Mouse (Mus musculus) right cerebral cortex, postnatal 36 days (tissue): ENCODE results near the gene Adgrl1.

Experiments used
- DNase-seq, 2 experiments: peaks; one replicate each; pipeline ENCODE4 v3.0.0; 2022; ENCODE audit warnings: low spot score in 2 of 2, mixed read lengths in 1 of 2

Gene Adgrl1

DNA sequence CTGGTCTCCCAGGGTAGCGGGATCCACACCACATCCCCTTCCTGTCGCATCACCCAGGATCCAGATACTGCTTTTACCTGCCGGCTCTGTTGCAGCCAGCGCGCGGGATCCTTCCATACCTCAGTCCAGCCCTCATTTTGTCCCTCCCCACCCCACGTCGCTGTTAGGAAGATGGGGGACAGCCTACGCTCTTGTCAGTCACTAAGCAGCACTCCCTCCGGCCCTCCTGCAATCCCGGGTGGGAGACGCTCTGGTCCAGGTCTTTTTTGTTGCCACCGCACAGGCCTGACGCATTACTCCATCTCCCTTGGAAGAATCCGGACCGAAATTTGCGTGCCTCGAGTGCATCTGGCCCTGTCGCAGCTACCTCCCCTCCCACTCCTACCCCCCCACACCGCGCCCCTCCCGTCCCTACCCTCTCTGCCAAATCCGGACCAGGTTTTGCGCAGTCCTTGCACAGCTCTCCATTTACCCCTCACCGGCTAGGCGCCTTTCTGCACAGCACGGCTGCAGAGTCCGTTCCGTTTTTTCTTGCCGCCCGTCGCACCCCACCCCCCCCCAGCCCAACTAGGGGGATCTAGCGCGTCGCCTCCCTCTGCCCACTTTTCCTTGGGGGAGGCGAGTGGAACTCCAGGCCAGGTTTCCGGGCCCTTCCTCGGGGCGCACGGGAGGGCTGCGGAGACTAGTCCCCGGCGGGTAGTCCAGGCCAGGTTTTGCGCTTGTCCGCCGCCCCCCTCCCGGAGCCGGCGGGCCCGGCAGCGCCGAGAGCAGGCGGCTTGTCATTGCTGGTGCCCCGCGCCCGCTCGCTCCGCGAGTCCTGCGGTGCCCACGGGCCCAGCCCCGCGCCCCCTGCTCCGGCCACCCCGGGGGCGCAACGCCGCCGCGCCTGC, at the start of gene Adgrl1:
Gene Adgrl1 (plus strand): TSS at position 743 of the 890 bp plus-strand sequence.
- peak; percentile 96 to 97 for DNase-seq

DNA sequence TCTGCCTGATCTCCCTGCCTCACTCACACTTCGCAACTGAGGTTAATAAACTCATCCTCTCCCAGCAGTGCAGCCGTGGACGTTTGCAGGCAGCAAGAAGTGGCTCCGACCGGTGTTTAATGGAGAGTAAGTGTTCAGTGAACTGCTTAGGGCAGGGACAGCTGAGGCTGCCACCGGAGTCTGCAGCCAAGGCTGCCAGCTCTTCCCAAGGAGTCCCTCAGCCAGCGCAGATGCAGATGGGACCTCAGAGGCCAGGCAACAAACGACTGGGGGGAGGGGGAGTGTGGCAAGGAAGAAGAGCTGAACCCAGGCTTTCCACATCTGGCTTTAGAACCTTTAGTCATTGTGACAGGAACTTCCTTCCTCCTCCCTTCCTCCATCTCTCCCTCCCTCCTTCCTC, 47.6 kb upstream of the Adgrl1 start:
- no peak for DNase-seq

DNA sequence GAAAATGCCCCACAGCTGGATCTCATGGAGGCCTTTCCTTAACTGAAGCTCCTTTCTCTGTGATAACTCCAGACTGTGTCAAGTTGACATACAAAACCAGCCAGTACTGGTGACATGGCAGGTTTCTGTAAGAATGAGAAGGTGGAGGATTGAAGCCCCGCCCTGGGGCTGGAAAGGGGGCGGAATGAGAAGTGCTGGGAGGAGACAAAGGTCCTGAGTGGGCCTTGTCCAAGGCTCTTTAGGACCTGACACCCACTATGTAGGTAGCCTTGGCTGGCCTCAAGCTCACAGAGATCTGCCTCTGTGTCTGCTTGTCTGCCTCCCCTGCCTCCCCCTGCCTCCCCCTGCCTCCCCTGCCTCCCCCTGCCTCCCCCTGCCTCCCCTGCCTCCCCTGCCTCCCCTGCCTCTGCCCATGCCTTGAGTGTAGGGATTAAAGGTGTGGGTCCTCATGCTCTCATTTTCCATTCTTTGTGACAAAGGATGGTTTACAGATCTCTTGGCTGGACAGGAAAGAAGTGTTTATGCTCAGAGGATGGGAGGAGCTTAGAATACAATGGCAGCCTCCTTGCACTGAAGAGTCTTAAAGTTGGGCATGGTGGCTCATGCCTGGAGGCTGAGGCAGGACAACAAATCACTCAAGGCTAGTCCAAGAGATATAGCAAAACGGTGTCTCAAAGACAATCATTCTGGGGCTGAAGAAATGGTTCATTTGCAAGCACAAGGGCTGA, 46.4 kb upstream of the Adgrl1 start:
- no peak for DNase-seq

DNA sequence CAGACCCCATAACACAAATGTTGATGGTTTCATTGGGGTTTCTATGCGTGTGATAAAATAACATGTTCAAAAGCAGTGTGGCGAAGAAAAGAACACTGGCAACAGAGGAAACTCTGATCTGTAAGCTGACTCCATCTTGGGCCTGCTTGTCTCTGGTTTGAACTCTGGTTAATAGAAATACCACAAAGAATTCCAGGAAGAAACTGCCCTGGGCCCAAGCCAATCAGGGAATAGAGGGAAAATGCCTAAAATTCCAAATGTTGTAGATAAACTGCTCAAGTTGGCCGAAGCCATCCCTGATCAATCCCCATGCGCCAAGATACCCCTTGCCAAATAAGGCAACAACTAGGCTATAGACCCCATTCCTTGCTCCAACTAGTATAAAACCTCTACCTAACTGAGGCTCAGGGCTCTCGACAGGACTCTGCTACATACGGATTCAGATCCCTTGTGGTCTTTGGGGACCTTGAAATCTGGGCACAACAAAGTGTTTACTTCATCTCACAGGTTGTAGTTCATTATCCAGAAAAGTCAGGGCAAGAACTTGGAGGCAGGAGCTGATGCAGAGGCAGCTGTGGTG, 43.3 kb upstream of the Adgrl1 start:
- no peak for DNase-seq

DNA sequence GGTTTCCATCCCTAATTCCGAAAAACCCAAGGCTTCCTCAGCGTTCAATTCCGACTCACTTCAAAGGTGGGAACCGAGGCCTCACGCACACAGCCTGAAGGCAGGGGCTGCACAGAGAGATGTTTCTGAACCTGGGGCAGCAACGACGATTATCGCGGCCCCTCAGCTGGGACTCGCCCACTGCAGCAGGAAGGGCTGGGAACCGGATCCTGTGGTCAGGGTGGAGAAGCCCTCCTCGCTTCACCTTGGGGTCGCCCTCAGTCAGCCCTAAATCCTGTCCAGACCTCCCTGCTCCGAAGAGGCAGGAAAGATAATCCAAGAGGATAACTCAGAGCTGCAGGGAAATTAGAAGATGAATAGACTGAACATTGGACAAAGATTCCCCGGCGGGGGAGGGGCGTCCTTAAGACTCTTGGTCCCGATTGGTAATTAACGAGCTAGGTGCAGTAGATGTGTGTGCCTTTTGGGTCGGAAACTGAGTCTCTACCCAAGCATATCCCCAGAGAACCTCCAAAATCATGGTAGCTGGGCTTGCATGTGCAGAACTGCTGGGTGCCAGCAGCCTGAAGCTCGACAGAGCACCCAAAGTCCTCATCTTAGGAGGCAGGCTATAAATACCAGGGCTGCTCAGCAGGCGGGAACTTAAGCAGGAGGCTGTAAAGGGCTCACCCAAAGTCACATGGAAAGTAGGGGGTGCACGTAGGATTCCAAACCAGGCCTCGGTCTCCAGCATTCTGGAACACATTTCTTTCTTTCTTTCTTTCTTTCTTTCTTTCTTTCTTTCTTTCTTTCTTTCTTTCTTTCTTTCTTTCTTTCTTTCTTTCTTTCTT, 37.3 kb upstream of the Adgrl1 start:
- DNase-seq = no peak

DNA sequence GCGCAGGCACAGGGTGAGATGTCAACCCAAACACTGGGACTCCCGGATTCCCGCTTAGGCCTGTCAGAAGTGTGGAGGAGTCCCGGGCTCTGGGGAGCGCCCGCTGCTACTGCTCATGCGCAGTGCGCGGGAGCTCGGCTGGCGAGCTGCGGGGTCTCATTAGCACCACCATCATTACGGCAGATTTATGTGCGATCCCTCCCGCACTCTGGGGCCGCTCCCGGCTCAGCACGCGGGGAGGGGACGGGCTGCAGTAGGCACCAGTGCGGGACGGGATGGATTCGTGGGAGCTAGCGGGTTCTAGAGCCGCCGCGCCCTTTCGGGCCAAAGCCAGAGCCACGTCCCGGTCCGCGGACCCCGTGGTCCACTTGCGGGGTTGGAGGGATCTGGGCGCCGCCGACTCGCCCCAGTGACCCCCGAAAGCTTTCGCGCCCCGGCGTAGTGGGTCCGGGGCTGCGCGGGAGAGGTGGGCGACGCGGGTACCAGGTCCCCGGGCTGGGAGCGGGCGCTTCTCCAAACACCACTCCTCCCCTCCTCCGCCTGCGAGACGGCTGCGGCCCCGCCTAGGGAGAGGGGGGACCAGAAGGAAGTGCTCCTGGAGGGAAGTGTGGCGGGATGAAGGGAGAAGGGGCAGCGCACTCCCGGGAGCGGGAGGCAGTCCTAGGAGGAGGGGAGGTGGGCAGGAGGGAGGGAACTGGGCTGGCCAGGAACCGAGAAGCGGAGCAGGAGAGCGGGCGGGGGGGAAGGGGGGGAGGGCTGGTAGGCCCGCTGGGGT, 24.8 kb upstream of the Adgrl1 start:
- peak; percentile 43 to 47 for DNase-seq

DNA sequence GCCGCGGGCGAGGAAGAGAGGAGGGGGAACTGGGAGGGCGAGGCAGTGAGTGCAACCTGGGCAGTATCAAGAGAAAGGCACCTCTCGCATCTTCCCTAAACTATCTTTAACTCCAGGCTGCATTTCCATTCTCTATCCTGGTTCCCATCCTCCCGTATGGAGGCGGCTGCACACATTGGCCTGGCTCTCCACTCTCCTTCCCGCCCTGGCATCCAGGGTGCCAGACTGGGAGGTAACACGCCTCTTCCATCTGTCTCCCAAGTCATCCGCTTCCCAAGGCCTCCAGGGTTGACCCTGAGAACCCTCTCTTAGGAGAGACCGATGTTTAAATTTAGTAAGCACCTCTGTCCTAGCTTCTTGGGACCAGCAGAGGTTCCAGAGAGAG, 24.3 kb upstream of the Adgrl1 start:
- DNase-seq = peak in 1 of 2 experiments; percentile 22

DNA sequence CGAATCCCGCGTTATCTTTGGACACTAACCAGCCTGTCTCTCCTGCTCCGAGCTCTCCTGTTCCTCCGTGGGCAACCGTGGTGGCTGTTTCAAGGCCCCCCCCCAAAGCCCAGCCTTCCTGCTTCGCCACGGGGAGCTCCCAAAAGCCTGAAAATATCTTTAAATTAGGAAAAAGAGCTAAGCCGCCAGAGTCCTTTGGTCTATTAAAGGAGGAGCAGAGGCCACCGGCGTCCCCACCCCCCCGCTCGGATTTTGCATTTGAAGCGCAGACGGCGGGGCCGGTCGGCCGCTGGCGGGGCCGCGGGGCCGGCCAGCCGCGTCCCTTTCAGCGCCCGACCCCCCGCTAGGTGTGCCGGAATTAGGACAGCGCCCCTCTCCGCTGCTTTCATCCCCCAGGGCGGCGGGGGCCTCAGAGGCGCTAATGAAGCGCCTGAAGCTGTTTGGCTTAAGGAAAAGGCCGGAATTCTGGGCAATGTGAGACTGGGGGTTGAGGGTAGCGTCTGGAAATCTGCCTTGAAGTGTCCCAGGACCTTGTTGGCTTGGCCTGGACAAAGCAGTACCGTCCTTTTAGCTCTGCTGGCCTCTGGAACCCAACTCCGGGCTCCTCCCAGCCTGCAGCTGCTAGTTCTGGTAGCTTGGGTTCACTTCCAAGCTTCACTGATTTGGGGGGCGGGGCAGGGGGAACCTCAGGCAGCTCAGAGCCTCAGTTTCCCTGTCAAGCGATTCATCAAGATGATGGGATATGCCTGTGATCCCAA, 23.6 kb upstream of the Adgrl1 start:
- no peak for DNase-seq

DNA sequence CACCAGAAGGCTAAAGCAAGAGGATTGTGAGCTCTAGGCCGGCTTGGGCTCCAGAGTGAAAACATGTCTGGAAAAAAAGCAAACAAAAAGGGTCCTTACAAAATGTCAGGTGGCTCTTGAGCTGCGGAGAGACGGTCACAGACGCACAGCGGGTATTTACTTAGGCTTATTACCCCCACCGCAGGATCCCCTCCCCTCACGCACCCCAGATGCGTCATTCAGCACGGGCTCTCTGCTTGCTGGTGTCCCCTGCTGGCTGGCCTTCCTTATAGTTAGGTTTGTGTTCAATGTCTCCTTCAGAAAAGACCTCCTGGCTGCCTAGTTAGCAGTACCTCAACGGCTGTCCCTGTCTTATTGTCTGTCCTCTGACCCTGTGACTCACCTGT, 23.1 kb upstream of the Adgrl1 start:
- no peak for DNase-seq

DNA sequence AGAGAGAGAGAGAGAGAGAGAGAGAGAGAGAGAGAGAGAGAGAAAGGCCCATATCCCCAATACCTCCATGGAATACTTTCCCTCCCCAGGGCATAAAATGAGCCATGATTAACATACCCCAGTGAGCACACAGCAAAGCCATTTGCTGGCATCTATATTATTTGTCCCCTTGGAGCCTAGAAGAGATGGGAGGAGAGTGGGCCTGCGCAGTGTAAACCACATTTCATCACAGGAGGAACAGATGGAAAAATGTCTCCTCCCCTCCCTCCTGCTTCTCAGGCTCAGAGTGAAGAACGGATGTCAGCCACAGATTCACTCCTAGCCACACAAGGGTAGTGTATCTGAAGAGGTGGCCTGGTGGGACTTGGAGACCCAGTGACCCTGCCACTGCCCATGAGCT, 11.5 kb upstream of the Adgrl1 start:
- no peak for DNase-seq

DNA sequence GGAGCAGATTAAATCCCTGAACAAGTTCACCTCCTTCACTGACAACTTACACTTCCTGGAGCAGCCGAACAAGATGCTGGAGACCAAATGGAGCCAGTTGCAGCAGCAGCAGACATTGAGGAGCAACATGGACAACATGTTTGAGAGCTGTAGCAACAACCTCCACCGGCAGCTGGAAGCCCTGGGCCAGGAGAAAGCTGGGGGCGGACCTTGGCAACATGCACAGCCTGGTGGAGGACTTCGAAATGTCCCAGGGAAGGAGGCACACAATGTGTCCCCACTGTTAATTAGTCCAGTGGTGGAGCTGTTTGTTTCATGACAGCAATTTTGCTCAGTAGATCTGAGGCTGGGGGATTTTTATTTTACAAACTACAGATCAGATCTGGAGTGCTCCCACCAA, 7.8 kb upstream of the Adgrl1 start:
- DNase-seq = no peak

DNA sequence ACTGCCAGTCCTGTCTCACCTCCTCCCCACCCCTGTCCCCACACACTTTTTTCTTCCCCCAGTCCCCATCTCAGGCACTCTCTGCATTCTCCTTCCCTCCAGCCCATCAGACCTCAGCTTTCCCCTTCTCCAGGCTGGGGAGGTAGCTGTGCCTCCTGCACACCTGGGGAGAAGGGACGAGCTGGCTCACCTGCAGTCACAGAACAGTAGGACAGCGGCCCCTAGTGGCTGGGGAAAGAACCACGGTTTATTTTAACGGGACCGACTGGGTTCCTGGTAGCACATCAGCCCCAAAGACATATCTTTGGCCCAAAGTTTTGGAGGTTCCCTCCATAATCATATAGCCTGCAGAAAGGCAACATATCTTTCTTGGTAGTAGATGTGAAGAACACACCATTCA, 6.0 kb upstream of the Adgrl1 start:
- DNase-seq = peak in 1 of 2 experiments; percentile 65

DNA sequence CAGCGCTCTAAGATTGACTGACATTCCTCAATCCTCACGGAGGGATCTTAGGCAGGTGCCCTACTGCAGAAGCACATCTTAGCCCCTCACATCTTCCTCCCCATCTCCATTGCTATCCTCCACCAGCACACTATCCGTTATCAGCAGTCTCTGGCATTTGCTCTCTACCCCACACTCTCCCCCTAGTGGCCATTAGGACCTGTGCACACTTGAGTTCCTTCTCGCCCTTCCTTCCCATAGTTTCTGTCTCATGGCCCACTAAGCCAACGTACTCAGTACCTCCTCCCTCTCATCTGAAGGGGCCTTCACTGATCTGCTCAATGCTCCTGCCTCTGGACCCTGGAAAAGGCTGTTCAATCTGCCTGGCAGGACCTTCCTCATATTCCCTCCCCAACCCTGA, 4.0 kb upstream of the Adgrl1 start:
- DNase-seq = no peak

DNA sequence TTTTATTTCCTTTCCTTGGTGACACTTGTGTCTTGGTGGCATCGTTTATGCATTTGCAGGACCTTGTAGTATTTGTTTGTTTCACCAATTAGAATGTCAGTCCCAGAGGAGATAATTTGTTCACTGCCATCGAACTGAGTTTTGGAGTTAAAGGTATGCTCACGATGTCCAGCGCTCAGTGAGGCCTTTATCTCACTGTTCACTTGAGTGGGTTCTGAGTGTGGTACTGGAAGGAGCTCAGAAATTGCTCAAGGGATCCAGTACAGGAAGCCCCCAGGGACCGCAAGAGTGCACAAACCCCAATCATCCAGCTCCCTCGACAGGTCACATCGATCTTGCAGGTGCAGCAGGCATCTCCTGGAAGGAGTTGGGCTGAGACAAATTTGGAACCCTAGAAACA, 3.4 kb upstream of the Adgrl1 start:
- DNase-seq = no peak

DNA sequence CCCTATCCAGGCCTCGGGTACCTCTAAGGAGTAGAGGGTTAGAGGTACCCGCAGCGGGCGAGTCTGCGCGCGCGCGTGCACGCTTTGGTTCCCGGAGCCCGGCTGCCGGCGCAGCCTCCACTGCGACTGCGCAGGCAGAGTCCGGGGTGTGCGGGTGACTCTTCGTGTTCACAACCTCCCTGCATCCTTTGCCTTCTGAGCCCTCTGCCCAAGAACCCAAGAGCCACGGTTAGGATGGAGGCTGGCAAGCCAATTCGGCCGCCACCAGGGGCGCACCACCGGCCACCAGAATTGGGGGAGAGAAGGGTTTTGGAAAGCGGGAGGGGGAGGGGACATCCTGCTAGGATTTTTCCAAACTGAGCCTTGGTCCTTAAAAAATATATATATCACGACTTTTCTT, 2.7 kb upstream of the Adgrl1 start:
- DNase-seq = no peak

DNA sequence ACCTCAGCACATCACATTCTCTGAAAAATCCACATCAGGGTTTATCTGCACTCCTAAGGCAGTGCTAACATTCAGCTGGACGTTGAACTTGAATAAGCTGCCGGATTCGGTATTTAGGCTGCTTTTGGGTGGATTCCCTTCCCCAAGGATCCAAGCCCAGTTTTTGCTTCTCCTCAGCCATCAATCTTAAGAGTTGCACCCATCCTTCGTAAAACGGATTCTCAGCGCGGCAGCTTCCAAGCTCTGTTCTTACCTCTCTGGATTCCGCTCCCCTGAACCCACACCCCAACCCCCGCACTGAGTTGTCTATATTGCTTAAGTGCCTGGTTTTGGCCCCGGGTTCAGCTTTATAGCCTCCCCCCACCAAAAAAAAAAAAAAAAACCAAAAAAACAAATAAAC, 1.4 kb upstream of the Adgrl1 start:
- DNase-seq = no peak

DNA sequence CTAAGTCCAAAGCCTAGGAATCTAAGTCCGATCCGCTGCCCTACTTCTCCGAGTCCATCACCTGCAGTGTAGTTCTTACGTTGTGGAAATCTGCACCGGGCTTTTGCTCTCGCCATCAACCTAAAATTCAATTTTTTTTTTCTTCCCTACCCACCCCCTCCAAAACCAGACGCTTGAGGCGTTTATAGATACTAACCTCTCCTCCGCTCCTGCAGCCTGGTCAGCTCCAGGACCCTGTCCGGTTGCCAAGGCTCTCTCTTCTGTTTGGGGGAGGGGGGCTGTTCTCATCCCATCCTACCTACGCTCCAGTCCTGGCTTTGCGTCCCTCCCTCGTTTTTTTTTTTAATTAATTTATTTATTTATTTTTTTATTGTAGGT, 931 bp upstream of the Adgrl1 start:
- peak in 1 of 2 experiments; percentile 69 for DNase-seq

DNA sequence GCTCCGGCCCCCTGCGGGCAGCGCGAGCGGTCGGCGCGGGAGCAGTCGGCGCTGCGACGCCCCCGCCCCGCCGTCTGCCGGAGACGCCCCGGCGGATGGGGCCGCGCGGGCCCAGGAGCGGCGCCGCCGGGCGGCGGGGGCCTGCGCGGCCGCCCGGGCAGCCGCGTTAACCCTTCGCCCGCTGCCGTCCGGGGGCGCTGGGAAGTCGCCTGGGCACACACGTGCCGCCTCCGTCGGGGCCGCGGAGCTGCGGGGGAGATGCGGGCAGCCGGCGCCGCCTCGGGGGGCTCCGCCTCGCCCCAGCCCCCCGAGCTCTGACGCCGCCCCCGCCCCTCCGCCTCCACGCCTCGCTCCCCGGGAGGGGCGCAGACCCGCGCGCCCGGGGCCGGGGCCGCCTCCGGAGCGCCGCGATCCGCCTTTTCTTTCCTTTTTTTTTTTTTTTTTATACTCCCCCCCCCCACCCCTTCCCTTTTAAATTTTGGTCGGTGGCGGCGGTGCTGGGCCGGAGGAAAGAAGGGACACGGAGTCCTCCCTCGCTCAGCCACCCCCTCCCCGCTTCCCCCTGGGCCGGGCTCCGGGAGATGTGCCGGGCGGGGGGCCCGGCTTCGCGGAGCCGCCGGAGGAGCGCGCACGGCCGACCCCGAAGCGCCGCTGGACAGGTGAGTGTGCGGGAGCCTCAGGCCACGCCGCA, 506 bp downstream of the Adgrl1 start:
- no peak for DNase-seq

DNA sequence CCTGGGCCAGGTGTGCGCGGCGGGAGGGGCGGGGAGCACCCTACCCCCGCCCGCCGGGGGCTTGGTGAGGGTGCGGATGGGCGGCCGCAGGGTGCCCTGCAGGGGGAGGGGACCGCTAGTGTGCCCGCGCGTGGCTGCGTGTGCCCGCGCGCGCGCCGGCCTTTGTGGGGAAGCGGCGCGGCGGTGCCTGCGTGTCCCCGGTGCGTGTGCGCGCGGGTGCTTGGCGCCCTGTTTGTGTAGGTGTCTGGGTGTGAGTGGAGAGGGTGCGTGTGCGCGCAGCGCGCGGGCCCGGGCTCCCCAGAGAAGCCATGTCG, 1.0 kb downstream of the Adgrl1 start:
- DNase-seq = peak; percentile 71 to 76
